Mouse (Mus musculus) liver, embryonic 14.5 days (tissue): ENCODE measurements at regions not wholly inside any gene's neighbourhood (a gene's known extent, or its start where the extent isn't known, plus 50 kb on each side); places are given as distances from the start of the nearest gene placed in this dataset.

ENCODE experiments used
- CTCF ChIP-seq: IDR thresholded peaks from 2 replicates; pipeline ENCODE4 v1.5.1; 2016; ENCODE audit warnings: antibody characterized with exemption, low read depth, control low read depth
- EP300 ChIP-seq: IDR thresholded peaks from 2 replicates; pipeline ENCODE4 v1.6.1; 2016; ENCODE audit warnings: antibody characterized with exemption, low read depth

GRCm38 (mm10) chr2:75055187-75055543, 229.6 kb downstream of the Mtx2 start:
- TF ChIP-seq CTCF (peak; percentile 72), EP300 (no peak)
